Mouse (Mus musculus): ENCODE results near the gene Iffo2. TPM values are rescaled to one million over a fixed set of nuclear protein-coding genes. Genes with fewer than 3 reads are reported as not detected.

Iffo2 gene
- polyA plus RNA-seq, 1 experiment from 2014 or later: 2.3 TPM

DNA sequence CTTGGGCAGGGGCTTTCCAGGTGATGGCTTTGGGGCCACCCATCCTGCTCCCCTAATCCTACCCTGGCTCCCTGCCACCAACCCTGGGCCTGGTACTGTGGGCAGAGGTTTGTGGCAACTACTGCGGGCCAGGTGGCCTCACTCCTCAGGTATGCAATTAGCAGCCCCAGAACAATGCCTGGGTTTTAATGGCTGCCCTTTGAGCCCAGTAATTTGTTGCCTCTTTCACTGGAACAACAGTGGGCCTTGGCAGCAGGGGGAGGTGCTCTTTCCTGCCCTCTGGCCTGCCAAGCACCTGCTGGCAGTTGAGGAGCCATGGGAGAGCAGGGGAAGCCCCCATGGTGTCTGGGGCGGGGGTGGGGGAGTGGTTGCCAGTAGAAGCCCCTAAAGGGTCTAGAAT lies 21.3 kb upstream of the Iffo2 start:
- Histone ChIP-seq H3K27me3 (ENCODE audit: control insufficient read depth, insufficient read depth, low read length) (no peaks in the 10 kb centered on the region), H3K9me3 (replicated peaks; ENCODE audit: control insufficient read depth, low read length) (no peaks in the 10 kb centered on the region), H3K4me2 (ENCODE audit: low read depth, low read length) (no peak overlapping the region), H3K27ac (replicated peaks; ENCODE audit: low read depth, low read length) (no peak overlapping the region), H3K4me1 (ENCODE audit: control insufficient read depth, insufficient read depth, low read length) (no peaks in the 10 kb centered on the region), H3K36me3 (replicated peaks; ENCODE audit: control insufficient read depth, insufficient read depth, low read depth, low read length) (no peaks in the 10 kb centered on the region), H3K9ac (replicated peaks; ENCODE audit: low read length) (no peak overlapping the region), H3K4me3 (ENCODE audit: low read depth, low read length) (no peak overlapping the region)
- 84% methylated on average over 2 of the region's 2 CpGs for WGBS
- ATAC-seq (replicated peaks; ENCODE audit: insufficient number of reproducible peaks, low FRiP score, low TSS enrichment, low read depth): no peak
- no peak for DNase-seq (ENCODE audit: low spot score)

DNA sequence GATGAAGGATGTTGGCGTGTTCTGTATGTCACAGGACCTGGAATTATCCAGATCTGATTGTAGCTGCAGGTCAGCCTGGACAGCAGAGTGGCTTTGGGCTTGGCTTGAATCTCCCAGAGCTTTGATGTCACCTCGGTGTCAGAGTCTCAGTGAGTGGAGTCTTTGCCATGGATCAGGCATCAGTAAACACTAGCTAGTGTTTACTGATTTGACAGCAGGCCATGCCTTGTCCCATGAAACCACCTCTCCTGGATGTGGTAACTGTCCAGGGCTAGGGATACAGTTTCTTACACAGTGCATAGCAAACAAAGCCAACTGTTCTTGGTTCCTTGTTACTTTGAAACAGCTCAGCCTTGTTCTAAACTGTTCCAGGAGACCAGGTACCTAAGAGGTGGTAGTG lies 18.8 kb upstream of the Iffo2 start:
- Histone ChIP-seq H3K27ac (replicated peaks; ENCODE audit: low read depth, low read length) (no peak overlapping the region), H3K9me3 (replicated peaks; ENCODE audit: control insufficient read depth, low read length) (no peaks in the 10 kb centered on the region), H3K36me3 (replicated peaks; ENCODE audit: control insufficient read depth, insufficient read depth, low read depth, low read length) (no peaks in the 10 kb centered on the region), H3K4me1 (ENCODE audit: control insufficient read depth, insufficient read depth, low read length) (no peaks in the 10 kb centered on the region), H3K4me3 (ENCODE audit: low read depth, low read length) (no peak overlapping the region), H3K27me3 (ENCODE audit: control insufficient read depth, insufficient read depth, low read length) (no peaks in the 10 kb centered on the region), H3K9ac (replicated peaks; ENCODE audit: low read length) (no peak overlapping the region), H3K4me2 (ENCODE audit: low read depth, low read length) (no peak overlapping the region)
- WGBS: 86% methylated on average over 2 of the region's 2 CpGs
- DNase-seq (ENCODE audit: low spot score) (no peak), ATAC-seq (replicated peaks; ENCODE audit: insufficient number of reproducible peaks, low FRiP score, low TSS enrichment, low read depth) (no peak)

DNA sequence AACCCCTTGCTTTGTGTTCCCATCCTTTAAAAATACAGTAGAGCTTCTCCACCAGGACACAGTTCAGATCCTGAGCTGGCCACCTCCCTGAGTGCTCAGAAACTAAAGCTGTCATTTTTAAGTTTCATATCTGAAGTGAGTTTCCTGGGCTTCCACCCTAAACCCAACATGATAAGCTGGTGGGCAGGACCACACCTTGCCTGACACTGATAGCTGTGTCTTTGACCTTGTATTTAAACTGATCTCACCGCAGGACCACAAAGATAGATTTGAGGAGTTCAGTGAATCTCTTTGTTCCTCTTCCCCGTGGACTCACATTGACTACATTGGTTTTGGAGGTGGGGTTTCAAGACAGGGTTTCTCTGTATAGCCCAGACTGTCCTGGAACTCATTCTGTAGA lies 17.4 kb upstream of the Iffo2 start:
- Histone ChIP-seq H3K9me3 (replicated peaks; ENCODE audit: control insufficient read depth, low read length) (no peaks in the 10 kb centered on the region), H3K4me1 (ENCODE audit: control insufficient read depth, insufficient read depth, low read length) (no peaks in the 10 kb centered on the region), H3K27ac (replicated peaks; ENCODE audit: low read depth, low read length) (no peak overlapping the region), H3K36me3 (replicated peaks; ENCODE audit: control insufficient read depth, insufficient read depth, low read depth, low read length) (no peaks in the 10 kb centered on the region), H3K4me3 (ENCODE audit: low read depth, low read length) (no peak overlapping the region), H3K9ac (replicated peaks; ENCODE audit: low read length) (no peak overlapping the region), H3K27me3 (ENCODE audit: control insufficient read depth, insufficient read depth, low read length) (no peaks in the 10 kb centered on the region), H3K4me2 (ENCODE audit: low read depth, low read length) (no peak overlapping the region)
- WGBS: 88% methylated on average over 2 of the region's 2 CpGs
- no peak for ATAC-seq (replicated peaks; ENCODE audit: insufficient number of reproducible peaks, low FRiP score, low TSS enrichment, low read depth)
- DNase-seq (ENCODE audit: low spot score): no peak

DNA sequence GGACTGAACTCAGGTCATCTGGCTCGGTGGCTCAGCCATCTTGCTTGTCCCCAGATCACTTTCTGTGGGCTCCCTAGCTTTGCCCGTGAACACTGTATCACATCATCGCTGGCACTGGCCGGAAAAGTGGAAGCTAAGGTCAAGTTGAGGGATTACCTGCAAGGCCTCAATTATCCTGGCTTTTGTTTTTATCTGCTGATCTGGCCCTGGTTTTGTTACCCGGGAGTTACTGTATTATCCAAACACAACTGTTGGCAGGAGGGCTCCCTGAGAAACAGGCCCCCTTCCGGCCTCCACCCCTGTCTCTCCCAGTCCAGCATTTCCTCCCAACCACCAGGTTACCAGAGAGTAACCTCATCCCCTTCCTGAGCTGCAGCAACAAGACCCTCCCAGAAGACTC lies 11.1 kb upstream of the Iffo2 start:
- no peak overlapping the region for H3K27ac ChIP-seq (replicated peaks; ENCODE audit: low read depth, low read length)
- 70% methylated on average over 6 of the region's 6 CpGs for WGBS
- H3K9me3 ChIP-seq (replicated peaks; ENCODE audit: control insufficient read depth, low read length): no peaks in the 10 kb centered on the region
- no peak overlapping the region for H3K4me3 ChIP-seq (ENCODE audit: low read depth, low read length)
- no peaks in the 10 kb centered on the region for H3K27me3 ChIP-seq (ENCODE audit: control insufficient read depth, insufficient read depth, low read length)
- DNase-seq (ENCODE audit: low spot score): no peak
- no peak for ATAC-seq (replicated peaks; ENCODE audit: insufficient number of reproducible peaks, low FRiP score, low TSS enrichment, low read depth)
- H3K9ac ChIP-seq (replicated peaks; ENCODE audit: low read length): no peak overlapping the region
- H3K4me1 ChIP-seq (ENCODE audit: control insufficient read depth, insufficient read depth, low read length): no peaks in the 10 kb centered on the region
- no peaks in the 10 kb centered on the region for H3K36me3 ChIP-seq (replicated peaks; ENCODE audit: control insufficient read depth, insufficient read depth, low read depth, low read length)
- H3K4me2 ChIP-seq (ENCODE audit: low read depth, low read length): no peak overlapping the region

DNA sequence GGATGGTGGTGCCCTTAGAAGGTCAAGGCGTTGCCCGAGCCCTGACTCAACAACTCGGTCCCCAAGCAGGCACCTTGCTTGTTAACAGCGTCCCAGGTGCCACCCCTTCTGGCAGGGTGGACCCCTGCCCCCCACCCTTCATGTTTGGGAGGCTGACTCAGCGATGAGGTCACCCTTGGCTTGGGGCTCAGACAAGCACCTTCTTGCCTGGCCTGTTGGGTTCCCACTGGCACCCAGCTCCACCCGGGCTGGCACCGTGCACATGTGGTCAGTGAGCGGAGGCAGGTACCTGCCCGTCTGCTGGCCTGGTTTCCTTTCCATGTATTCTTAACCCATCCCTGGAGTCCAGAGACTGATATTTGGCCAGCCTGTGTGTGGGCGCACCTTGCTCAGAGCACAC lies 8.4 kb upstream of the Iffo2 start:
- DNase-seq (ENCODE audit: low spot score) (no peak), ATAC-seq (replicated peaks; ENCODE audit: insufficient number of reproducible peaks, low FRiP score, low TSS enrichment, low read depth) (no peak)
- H3K27me3 ChIP-seq (ENCODE audit: control insufficient read depth, insufficient read depth, low read length): no peaks in the 10 kb centered on the region
- no peak overlapping the region for H3K9ac ChIP-seq (replicated peaks; ENCODE audit: low read length)
- H3K4me2 ChIP-seq (ENCODE audit: low read depth, low read length): no peak overlapping the region
- no peak overlapping the region for H3K4me3 ChIP-seq (ENCODE audit: low read depth, low read length)
- 91% methylated on average over 10 of the region's 10 CpGs for WGBS
- no peaks in the 10 kb centered on the region for H3K9me3 ChIP-seq (replicated peaks; ENCODE audit: control insufficient read depth, low read length)
- no peaks in the 10 kb centered on the region for H3K4me1 ChIP-seq (ENCODE audit: control insufficient read depth, insufficient read depth, low read length)
- no peak overlapping the region for H3K27ac ChIP-seq (replicated peaks; ENCODE audit: low read depth, low read length)
- H3K36me3 ChIP-seq (replicated peaks; ENCODE audit: control insufficient read depth, insufficient read depth, low read depth, low read length): no peaks in the 10 kb centered on the region

DNA sequence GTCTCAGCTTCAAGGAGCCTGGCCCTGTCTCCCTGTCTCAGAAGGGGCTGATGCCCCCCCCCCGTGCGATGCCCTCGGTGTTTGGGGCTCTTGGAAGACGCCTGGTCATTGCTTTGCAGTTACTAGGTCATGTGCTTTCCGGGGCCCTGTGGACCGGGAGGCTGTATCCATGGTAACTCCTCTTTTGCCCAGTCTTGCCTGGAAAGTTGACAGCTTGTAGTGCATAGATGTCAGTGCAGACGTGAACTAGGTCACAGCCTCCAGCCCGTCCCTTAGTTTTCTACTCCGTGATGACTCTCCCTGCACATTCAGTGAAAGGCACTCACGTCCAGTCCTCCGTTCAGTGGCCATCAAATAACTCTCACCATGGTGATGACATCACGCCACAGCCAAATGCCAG lies 3.9 kb upstream of the Iffo2 start:
- Histone ChIP-seq H3K36me3 (replicated peaks; ENCODE audit: control insufficient read depth, insufficient read depth, low read depth, low read length) (no peaks in the 10 kb centered on the region), H3K4me2 (ENCODE audit: low read depth, low read length) (no peak overlapping the region), H3K9ac (replicated peaks; ENCODE audit: low read length) (no peak overlapping the region), H3K4me3 (ENCODE audit: low read depth, low read length) (no peak overlapping the region), H3K9me3 (replicated peaks; ENCODE audit: control insufficient read depth, low read length) (no peaks in the 10 kb centered on the region), H3K27ac (replicated peaks; ENCODE audit: low read depth, low read length) (no peak overlapping the region), H3K4me1 (ENCODE audit: control insufficient read depth, insufficient read depth, low read length) (no peaks in the 10 kb centered on the region), H3K27me3 (ENCODE audit: control insufficient read depth, insufficient read depth, low read length) (no peaks in the 10 kb centered on the region)
- ATAC-seq (replicated peaks; ENCODE audit: insufficient number of reproducible peaks, low FRiP score, low TSS enrichment, low read depth) (no peak), DNase-seq (ENCODE audit: low spot score) (no peak)
- WGBS: 75% methylated on average over 12 of the region's 12 CpGs

DNA sequence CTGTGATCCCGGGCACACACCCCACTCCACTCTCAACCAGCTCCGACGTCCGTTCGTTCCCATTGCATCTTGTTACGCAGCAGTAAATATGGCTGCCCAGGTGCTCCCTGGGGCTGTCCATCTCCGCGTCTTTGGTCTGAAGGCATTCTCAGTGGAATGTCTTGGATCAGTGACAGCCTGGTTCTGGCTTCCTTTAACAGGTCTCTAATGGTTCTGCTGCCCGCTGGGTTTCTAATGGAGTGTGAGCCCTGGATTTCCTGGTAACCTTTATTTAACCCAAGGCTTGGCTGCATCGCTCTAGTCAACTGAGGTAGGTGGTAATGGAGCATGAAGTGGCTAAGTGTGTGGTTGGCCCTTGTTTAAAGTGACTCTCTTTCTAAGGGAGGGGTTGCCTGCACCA lies 1.7 kb downstream of the Iffo2 start:
- no peak overlapping the region for H3K4me3 ChIP-seq (ENCODE audit: low read depth, low read length)
- no peaks in the 10 kb centered on the region for H3K9me3 ChIP-seq (replicated peaks; ENCODE audit: control insufficient read depth, low read length)
- DNase-seq (ENCODE audit: low spot score) (no peak), ATAC-seq (replicated peaks; ENCODE audit: insufficient number of reproducible peaks, low FRiP score, low TSS enrichment, low read depth) (no peak)
- no peaks in the 10 kb centered on the region for H3K4me1 ChIP-seq (ENCODE audit: control insufficient read depth, insufficient read depth, low read length)
- H3K27ac ChIP-seq (replicated peaks; ENCODE audit: low read depth, low read length): no peak overlapping the region
- no peak overlapping the region for H3K9ac ChIP-seq (replicated peaks; ENCODE audit: low read length)
- no peak overlapping the region for H3K4me2 ChIP-seq (ENCODE audit: low read depth, low read length)
- no peaks in the 10 kb centered on the region for H3K36me3 ChIP-seq (replicated peaks; ENCODE audit: control insufficient read depth, insufficient read depth, low read depth, low read length)
- 93% methylated on average over 10 of the region's 10 CpGs for WGBS
- no peaks in the 10 kb centered on the region for H3K27me3 ChIP-seq (ENCODE audit: control insufficient read depth, insufficient read depth, low read length)

DNA sequence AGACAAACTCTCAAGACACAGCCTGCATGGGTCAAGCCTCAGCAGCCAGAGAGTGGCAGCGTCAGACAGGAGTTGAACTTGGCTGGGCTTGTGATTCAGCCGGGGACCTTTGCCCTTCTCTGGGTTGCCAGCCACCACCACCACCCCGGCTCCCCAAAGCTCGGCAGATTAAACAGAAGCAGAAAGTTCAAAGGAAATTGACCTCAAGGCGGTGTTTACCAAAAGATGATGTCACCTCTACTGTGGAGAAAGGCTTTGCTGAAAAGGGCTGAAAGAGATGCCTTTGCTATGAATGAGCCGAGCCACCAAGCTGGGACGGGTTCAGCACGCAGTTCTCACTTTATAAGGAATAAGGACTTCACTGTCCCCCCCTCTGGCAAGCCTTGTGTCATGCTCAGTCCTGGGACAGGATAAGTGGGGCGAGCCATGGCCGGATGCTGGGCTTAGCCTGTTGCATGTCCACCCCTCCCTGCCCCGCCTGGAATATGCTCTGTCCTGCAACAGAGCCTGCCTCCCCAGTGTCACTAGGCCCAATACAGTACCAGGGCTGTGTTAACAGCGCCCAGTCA lies 4.9 kb downstream of the Iffo2 start:
- DNase-seq (ENCODE audit: low spot score): peak; percentile 33
- Histone ChIP-seq H3K4me3 (ENCODE audit: low read depth, low read length) (no peak overlapping the region), H3K9ac (replicated peaks; ENCODE audit: low read length) (no peak overlapping the region), H3K4me2 (ENCODE audit: low read depth, low read length) (no peak overlapping the region), H3K27me3 (ENCODE audit: control insufficient read depth, insufficient read depth, low read length) (no peaks in the 10 kb centered on the region), H3K4me1 (ENCODE audit: control insufficient read depth, insufficient read depth, low read length) (no peaks in the 10 kb centered on the region), H3K36me3 (replicated peaks; ENCODE audit: control insufficient read depth, insufficient read depth, low read depth, low read length) (no peaks in the 10 kb centered on the region), H3K27ac (replicated peaks; ENCODE audit: low read depth, low read length) (no peak overlapping the region), H3K9me3 (replicated peaks; ENCODE audit: control insufficient read depth, low read length) (no peaks in the 10 kb centered on the region)
- peak; percentile 48; the same call in 1 of the 2 replicates for ATAC-seq (replicated peaks; ENCODE audit: insufficient number of reproducible peaks, low FRiP score, low TSS enrichment, low read depth)
- WGBS: 30% methylated on average over 12 of the region's 12 CpGs
